ENCODE assay signal across 9 mouse cellular contexts in genomic region chr10:43052462-43052861, GRCm38 (mm10).
DNase-seq lines count a peak whose midpoint lies in the region; ATAC-seq and TF ChIP-seq lines count a peak whose summit lies in the region.
"Had no signal": no experiment of that assay in that cellular context is flagged by ENCODE, and none has a peak within 500 bp of the region (broad histone marks: within the 10 kb centered on the region; RNA-seq: fewer than 3 reads in every experiment).

No protein-coding gene starts in this region.

- H3K36me3 ChIP-seq in forebrain, embryonic 11.5 days (ENCODE audit: control insufficient read depth, insufficient read depth, low read length), result no peaks in the 10 kb centered on the region
- H3K36me3 ChIP-seq in forebrain, embryonic 13.5 days (ENCODE audit: poor library complexity, severe bottlenecking), result no peaks in the 10 kb centered on the region
- H3K36me3 ChIP-seq in liver, postnatal 0 days (replicated peaks; ENCODE audit: insufficient read depth, low read length), result no peaks in the 10 kb centered on the region
- H3K36me3 ChIP-seq: neural tube, embryonic 12.5 days had no signal

- peak; percentile 72 for DNase-seq in forebrain, embryonic 11.5 days (ENCODE audit: low spot score)
- no peak for DNase-seq in liver, postnatal 0 days
- DNase-seq in liver, result no peak
- peak; percentile 13 for DNase-seq in WW6 (ENCODE audit: low read depth, low spot score)
- DNase-seq in forelimb bud, embryonic 11.5 days (ENCODE audit: low read depth, low spot score), result peak; percentile 20
- no peak for DNase-seq in spleen, postnatal 14 days (ENCODE audit: low spot score in 2 of 2)
- DNase-seq in kidney, adult 18-20 months, result no peak

- 0 out of 2 replicates have a peak, but pooled peaks cover 2% of the 10 kb centered on the region for H3K4me1 ChIP-seq in forebrain, embryonic 11.5 days (replicated peaks; ENCODE audit: control insufficient read depth, insufficient read depth, low read length)
- H3K4me1 ChIP-seq in forebrain, embryonic 13.5 days, result 0 out of 2 replicates have a peak, but pooled peaks cover 12% of the 10 kb centered on the region
- no peaks in the 10 kb centered on the region for H3K4me1 ChIP-seq in liver, postnatal 0 days (ENCODE audit: insufficient read depth)

- no peak overlapping the region for H3K27ac ChIP-seq in forebrain, embryonic 11.5 days (ENCODE audit: low read depth, low read length)
- no peak overlapping the region for H3K27ac ChIP-seq in forebrain, embryonic 13.5 days
- no peak overlapping the region for H3K27ac ChIP-seq in liver, postnatal 0 days (ENCODE audit: low read depth)
- H3K27ac ChIP-seq: neural tube, embryonic 12.5 days had no signal

- 50% methylated on average over 5 of the region's 5 CpGs for WGBS in forebrain, embryonic 11.5 days
- 49% methylated on average over 5 of the region's 5 CpGs for WGBS in forebrain, embryonic 13.5 days
- 44% methylated on average over 5 of the region's 5 CpGs for WGBS in liver, postnatal 0 days (ENCODE audit: insufficient replicate concordance)

- TF ChIP-seq CTCF in liver, postnatal 0 days (IDR thresholded peaks at IDR 0.05; ENCODE audit: low read depth), result peak; percentile 50

- no peaks in the 10 kb centered on the region for H3K9me3 ChIP-seq in forebrain, embryonic 11.5 days (ENCODE audit: control insufficient read depth, low read length)
- H3K9me3 ChIP-seq in forebrain, embryonic 13.5 days (replicated peaks), result no peaks in the 10 kb centered on the region
- H3K9me3 ChIP-seq in liver, postnatal 0 days (ENCODE audit: low read length), result no peaks in the 10 kb centered on the region
- H3K9me3 ChIP-seq: neural tube, embryonic 12.5 days had no signal

- ATAC-seq in forebrain, embryonic 11.5 days (replicated peaks; ENCODE audit: low FRiP score), result no peak
- no peak; the same call in 1 of the 2 replicates for ATAC-seq in forebrain, embryonic 13.5 days
- ATAC-seq in liver, postnatal 0 days, result no peak

- H3K4me3 ChIP-seq in forebrain, embryonic 11.5 days (ENCODE audit: low read depth, low read length), result no peak overlapping the region
- no peak overlapping the region for H3K4me3 ChIP-seq in forebrain, embryonic 13.5 days
- no peak overlapping the region for H3K4me3 ChIP-seq in liver, postnatal 0 days (ENCODE audit: low read depth, low read length)
- H3K4me3 ChIP-seq: neural tube, embryonic 12.5 days had no signal

- no peak overlapping the region for H3K4me2 ChIP-seq in forebrain, embryonic 11.5 days (ENCODE audit: low read depth, low read length, severe bottlenecking)
- no peak overlapping the region for H3K4me2 ChIP-seq in forebrain, embryonic 13.5 days
- no peak overlapping the region for H3K4me2 ChIP-seq in liver, postnatal 0 days (ENCODE audit: low read depth, low read length)
- H3K4me2 ChIP-seq: neural tube, embryonic 12.5 days had no signal

- H3K27me3 ChIP-seq in forebrain, embryonic 11.5 days (ENCODE audit: control insufficient read depth, insufficient read depth, low read length), result no peaks in the 10 kb centered on the region
- no peaks in the 10 kb centered on the region for H3K27me3 ChIP-seq in forebrain, embryonic 13.5 days
- no peaks in the 10 kb centered on the region for H3K27me3 ChIP-seq in liver, postnatal 0 days (ENCODE audit: insufficient read depth, low read length)

- no peak for TF ChIP-seq EP300 in liver, postnatal 0 days (IDR thresholded peaks at IDR 0.05; ENCODE audit: low read depth)

- no peak overlapping the region for H3K9ac ChIP-seq in forebrain, embryonic 11.5 days (ENCODE audit: low read length)
- no peak overlapping the region for H3K9ac ChIP-seq in forebrain, embryonic 13.5 days
- no peak overlapping the region for H3K9ac ChIP-seq in liver, postnatal 0 days (replicated peaks)
- H3K9ac ChIP-seq: neural tube, embryonic 12.5 days had no signal

Comparison
In these comparisons a context has a peak if more than half of its experiments do, and no peak if none do; other contexts are left out.
1. DNase-seq: peak in forebrain, embryonic 11.5 days (single experiment), WW6 (single experiment) and forelimb bud, embryonic 11.5 days (single experiment); none in liver, postnatal 0 days (single experiment), liver (single experiment), spleen, postnatal 14 days (0 of 2) and kidney, adult 18-20 months (single experiment).